Mouse (Mus musculus) embryonic facial prominence, embryonic 10.5 days (tissue): ENCODE results near the gene Cartpt. TPM values are rescaled to one million over a fixed set of nuclear protein-coding genes. Genes with fewer than 3 reads are reported as not detected.
"Not testable (repeated sequence)": the region's sequence is repeated elsewhere in the genome, so short reads cannot be mapped to it uniquely, and the experiment has no call there.

Experiments
- DNase-seq: peaks from one replicate; pipeline ENCODE4 v3.0.0-alpha.2; 2017; ENCODE audit warnings: low spot score
- H3K27ac ChIP-seq: fragments of 300-500 bp; sonication (generic); replicated peaks from 2 replicates; pipeline ENCODE4 v1.5.1; 2016; ENCODE audit warnings: mild to moderate bottlenecking
- H3K27me3 ChIP-seq: fragments of 300-500 bp; sonication (generic); replicated peaks from 2 replicates; pipeline ENCODE4 v1.6.1; 2016; ENCODE audit warnings: low read depth, mild to moderate bottlenecking; ENCODE audit not compliant: poor library complexity, severe bottlenecking
- H3K36me3 ChIP-seq: fragments of 300-500 bp; sonication (generic); replicated peaks from 2 replicates; pipeline ENCODE4 v1.6.1; 2016; ENCODE audit warnings: mild to moderate bottlenecking, moderate library complexity
- H3K4me1 ChIP-seq: fragments of 300-500 bp; sonication (generic); 2 replicates; pipeline ENCODE4 v1.6.1; 2016
- H3K4me3 ChIP-seq: fragments of 300-500 bp; sonication (generic); 2 replicates; pipeline ENCODE4 v1.5.1; 2016; ENCODE audit warnings: mild to moderate bottlenecking, moderate library complexity
- H3K9me3 ChIP-seq: fragments of 300-500 bp; sonication (generic); 2 replicates; pipeline ENCODE4 v1.6.1; 2016; ENCODE audit warnings: mild to moderate bottlenecking
- whole genome bisulfite sequencing: fragments of 180-500 bp; shearing (Covaris S2); methylation state at CpG from one replicate; pipeline ENCODE4 v1.1.7; 2016; 5-methylcytosine and 5-hydroxymethylcytosine counted together
- polyA plus RNA-seq: library from polyadenylated mRNA; unstranded; fragments of >200 nt; fragmentation: Nextera tagmentation; extraction: Ambion mirVana; gene quantifications from 2 replicates; pipeline ENCODE4 v1.2.1, GENCODE M21; 2016

The Cartpt gene
- polyA plus RNA-seq, 1 experiment from 2014 or later = 2.6 TPM

DNA sequence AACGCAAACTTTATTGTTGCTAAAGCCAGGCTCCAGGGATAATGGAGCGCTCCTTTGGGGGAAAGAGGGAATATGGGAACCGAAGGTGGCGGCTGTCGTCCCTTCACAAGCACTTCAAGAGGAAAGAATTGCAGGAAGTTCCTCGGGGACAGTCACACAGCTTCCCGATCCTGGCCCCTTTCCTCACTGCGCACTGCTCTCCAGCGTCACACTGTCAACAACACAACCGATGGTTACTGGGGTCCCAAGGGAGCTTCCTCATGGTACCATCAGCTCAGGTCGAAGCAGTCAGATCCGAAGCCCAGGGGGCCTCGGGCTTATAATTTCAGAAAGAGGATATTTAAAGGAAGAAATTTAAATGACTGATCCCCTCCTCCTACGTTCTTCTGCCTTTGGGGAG is 2.1 kb downstream of the Cartpt start:
- H3K36me3 ChIP-seq = no peaks in the 10 kb centered on the region
- no peak for DNase-seq
- H3K27ac ChIP-seq = no peak overlapping the region
- peaks cover 13% of the 10 kb centered on the region for H3K4me1 ChIP-seq
- H3K27me3 ChIP-seq = peaks cover 53% of the 10 kb centered on the region
- WGBS = 24% methylated on average over 14 of the region's 14 CpGs
- no peaks in the 10 kb centered on the region for H3K9me3 ChIP-seq
- H3K4me3 ChIP-seq = no peak overlapping the region

GRCm38 (mm10) chr13:99885636-99886035 is 15.3 kb downstream of the Cartpt start:
- H3K9me3 ChIP-seq = no peaks in the 10 kb centered on the region
- H3K4me3 ChIP-seq = no peak overlapping the region
- no peak for DNase-seq
- H3K36me3 ChIP-seq = no peaks in the 10 kb centered on the region
- 74% methylated on average over 6 of the region's 6 CpGs for WGBS
- no peak overlapping the region for H3K27ac ChIP-seq
- H3K27me3 ChIP-seq = no peaks in the 10 kb centered on the region
- no peaks in the 10 kb centered on the region for H3K4me1 ChIP-seq

- WGBS = 78% methylated on average over 8 of the region's 8 CpGs
- H3K27ac ChIP-seq, DNase-seq, H3K4me1 ChIP-seq, H3K4me3 ChIP-seq, H3K9me3 ChIP-seq, H3K36me3 ChIP-seq, H3K27me3 ChIP-seq: not testable (repeated sequence)
Observed at GRCm38 (mm10) chr13:99881774-99882173, 19.1 kb downstream of the Cartpt start.

GRCm38 (mm10) chr13:99879696-99880095 is 21.2 kb downstream of the Cartpt start:
- Histone ChIP-seq H3K4me3 (no peak overlapping the region), H3K4me1 (no peaks in the 10 kb centered on the region), H3K9me3 (no peaks in the 10 kb centered on the region), H3K27ac (no peak overlapping the region), H3K36me3 (no peaks in the 10 kb centered on the region), H3K27me3 (no peaks in the 10 kb centered on the region)
- DNase-seq = no peak
- 82% methylated on average over 10 of the region's 10 CpGs for WGBS

GRCm38 (mm10) chr13:99872059-99872458 is 28.8 kb downstream of the Cartpt start:
- Histone ChIP-seq H3K27me3 (no peaks in the 10 kb centered on the region), H3K9me3 (peaks cover 6% of the 10 kb centered on the region), H3K4me3 (no peak overlapping the region), H3K4me1 (no peaks in the 10 kb centered on the region), H3K27ac (no peak overlapping the region), H3K36me3 (no peaks in the 10 kb centered on the region)
- no peak for DNase-seq
- WGBS = 85% methylated on average over 1 of the region's 1 CpGs

- Histone ChIP-seq H3K36me3 (no peaks in the 10 kb centered on the region), H3K27me3 (no peaks in the 10 kb centered on the region), H3K4me3 (no peak overlapping the region), H3K27ac (no peak overlapping the region), H3K4me1 (no peaks in the 10 kb centered on the region), H3K9me3 (peaks cover 6% of the 10 kb centered on the region)
- no peak for DNase-seq
- 91% methylated on average over 6 of the region's 6 CpGs for WGBS
Observed at GRCm38 (mm10) chr13:99868438-99868837, 32.5 kb downstream of the Cartpt start.

GRCm38 (mm10) chr13:99864331-99864730 is 36.6 kb downstream of the Cartpt start:
- Histone ChIP-seq H3K9me3 (peaks cover 6% of the 10 kb centered on the region), H3K27me3 (no peaks in the 10 kb centered on the region), H3K27ac (no peak overlapping the region), H3K36me3 (no peaks in the 10 kb centered on the region), H3K4me1 (no peaks in the 10 kb centered on the region), H3K4me3 (no peak overlapping the region)
- DNase-seq = no peak
- 83% methylated on average over 5 of the region's 5 CpGs for WGBS

DNA sequence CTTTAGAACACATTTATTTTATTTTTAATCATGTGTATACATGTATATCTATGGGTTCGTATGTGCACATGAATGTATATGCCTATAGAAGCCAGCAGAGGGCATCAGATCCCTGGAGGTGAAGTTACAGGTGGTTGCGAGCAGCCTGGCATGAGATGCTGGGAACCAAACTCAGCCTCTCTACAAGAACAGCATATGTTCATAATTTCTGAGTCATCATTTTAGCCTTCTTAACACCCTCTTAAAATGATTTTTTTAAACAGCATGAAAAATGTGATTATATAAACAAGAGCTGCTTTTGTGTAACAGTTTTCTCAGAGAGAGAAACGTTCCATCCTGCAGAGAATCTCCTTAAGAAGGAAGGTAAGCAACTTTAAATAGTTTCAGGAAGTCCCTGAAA is 40.2 kb downstream of the Cartpt start:
- DNase-seq = no peak
- H3K36me3 ChIP-seq = no peaks in the 10 kb centered on the region
- no peak overlapping the region for H3K27ac ChIP-seq
- WGBS = 88% methylated on average over 3 of the region's 3 CpGs
- H3K27me3 ChIP-seq = no peaks in the 10 kb centered on the region
- no peak overlapping the region for H3K4me3 ChIP-seq
- H3K9me3 ChIP-seq = no peaks in the 10 kb centered on the region
- H3K4me1 ChIP-seq = no peaks in the 10 kb centered on the region

GRCm38 (mm10) chr13:99859082-99859481 is 41.8 kb downstream of the Cartpt start:
- Histone ChIP-seq H3K27ac (no peak overlapping the region), H3K4me3 (no peak overlapping the region), H3K9me3 (no peaks in the 10 kb centered on the region), H3K27me3 (no peaks in the 10 kb centered on the region), H3K36me3 (no peaks in the 10 kb centered on the region), H3K4me1 (no peaks in the 10 kb centered on the region)
- peak; percentile 74 for DNase-seq
- 6% methylated on average over 1 of the region's 1 CpGs for WGBS

- DNase-seq = no peak
- no peak overlapping the region for H3K27ac ChIP-seq
- H3K4me1 ChIP-seq = no peaks in the 10 kb centered on the region
- H3K4me3 ChIP-seq = no peak overlapping the region
- no peaks in the 10 kb centered on the region for H3K36me3 ChIP-seq
- no peaks in the 10 kb centered on the region for H3K9me3 ChIP-seq
- WGBS = 83% methylated on average over 2 of the region's 2 CpGs
- no peaks in the 10 kb centered on the region for H3K27me3 ChIP-seq
Observed at GRCm38 (mm10) chr13:99857879-99858278, 43.0 kb downstream of the Cartpt start.

- H3K27ac ChIP-seq = no peak overlapping the region
- WGBS = 85% methylated on average over 9 of the region's 9 CpGs
- H3K9me3 ChIP-seq = no peaks in the 10 kb centered on the region
- no peaks in the 10 kb centered on the region for H3K36me3 ChIP-seq
- H3K4me3 ChIP-seq = no peak overlapping the region
- no peak for DNase-seq
- H3K27me3 ChIP-seq = no peaks in the 10 kb centered on the region
- H3K4me1 ChIP-seq = no peaks in the 10 kb centered on the region
Observed at GRCm38 (mm10) chr13:99857336-99857735, 43.6 kb downstream of the Cartpt start.

GRCm38 (mm10) chr13:99855229-99855628 is 45.7 kb downstream of the Cartpt start:
- Histone ChIP-seq H3K4me1 (peaks cover 12% of the 10 kb centered on the region), H3K27ac (no peak overlapping the region), H3K4me3 (no peak overlapping the region), H3K27me3 (no peaks in the 10 kb centered on the region), H3K9me3 (no peaks in the 10 kb centered on the region), H3K36me3 (no peaks in the 10 kb centered on the region)
- WGBS = 90% methylated on average over 5 of the region's 5 CpGs
- DNase-seq = no peak

DNA sequence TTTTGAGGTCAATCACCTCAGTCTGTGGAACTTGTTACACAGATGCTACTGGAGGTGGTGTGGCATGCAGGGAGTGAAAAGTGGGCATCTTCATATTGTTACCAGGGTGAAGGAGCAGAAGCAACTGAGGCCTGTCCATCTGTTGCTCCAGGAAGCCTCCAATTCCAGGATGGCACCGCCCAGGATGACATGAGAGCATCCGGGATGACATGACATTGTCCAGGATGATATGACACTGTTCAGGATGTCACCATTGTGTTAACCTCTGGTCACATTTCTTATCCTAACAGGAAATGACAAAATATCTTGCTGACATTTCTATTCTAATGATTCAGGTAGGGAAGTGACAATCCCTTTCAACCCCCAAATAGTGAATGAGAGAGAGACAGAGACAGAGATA is 47.8 kb downstream of the Cartpt start:
- DNase-seq = no peak
- H3K27me3 ChIP-seq = no peaks in the 10 kb centered on the region
- peaks cover 18% of the 10 kb centered on the region for H3K4me1 ChIP-seq
- no peak overlapping the region for H3K27ac ChIP-seq
- no peaks in the 10 kb centered on the region for H3K36me3 ChIP-seq
- no peak overlapping the region for H3K4me3 ChIP-seq
- WGBS = 90% methylated on average over 2 of the region's 2 CpGs
- H3K9me3 ChIP-seq = no peaks in the 10 kb centered on the region

- DNase-seq, H3K27ac ChIP-seq, H3K27me3 ChIP-seq, H3K9me3 ChIP-seq, H3K36me3 ChIP-seq, H3K4me3 ChIP-seq: not testable (repeated sequence)
- peaks cover 25% of the 10 kb centered on the region for H3K4me1 ChIP-seq
- WGBS = 87% methylated on average over 3 of the region's 3 CpGs
Observed at GRCm38 (mm10) chr13:99852416-99852815, 48.5 kb downstream of the Cartpt start.
